Mouse (Mus musculus) hindbrain, embryonic 11.5 days (tissue): ENCODE measurements at regions not wholly inside any gene's neighbourhood (a gene's known extent, or its start where the extent isn't known, plus 50 kb on each side); places are given as distances from the start of the nearest gene placed in this dataset.

Experiments
- ATAC-seq: fragments of 200-750 bp; cut with Nextera tagmentation; 2 replicates; pipeline ENCODE4 v1.8.0; 2017; ENCODE audit warnings: mild to moderate bottlenecking, moderate TSS enrichment, moderate library complexity; ENCODE audit not compliant: low FRiP score
- DNase-seq: peaks from one replicate; pipeline ENCODE4 v3.0.0-alpha.2; 2015; ENCODE audit warnings: low spot score
- H3K27ac ChIP-seq: fragments of 300-500 bp; sonication (generic); 2 replicates; pipeline ENCODE4 v1.5.1; 2014; ENCODE audit warnings: mild to moderate bottlenecking, low read depth, low read length
- H3K27me3 ChIP-seq: fragments of 300-500 bp; sonication (generic); 2 replicates; pipeline ENCODE4 v1.6.1; 2014; ENCODE audit warnings: mild to moderate bottlenecking, low read length, moderate library complexity, mixed read lengths; ENCODE audit not compliant: control insufficient read depth, insufficient read depth
- H3K36me3 ChIP-seq: fragments of 300-500 bp; sonication (generic); 2 replicates; pipeline ENCODE4 v1.6.1; 2014; ENCODE audit warnings: mild to moderate bottlenecking, low read length, moderate library complexity, mixed read lengths; ENCODE audit not compliant: control insufficient read depth, insufficient read depth
- H3K4me1 ChIP-seq: fragments of 300-500 bp; sonication (generic); replicated peaks from 2 replicates; pipeline ENCODE4 v1.6.1; 2014; ENCODE audit warnings: low read length, mixed read lengths; ENCODE audit not compliant: control insufficient read depth, insufficient read depth
- H3K4me2 ChIP-seq: fragments of 300-500 bp; sonication (generic); replicated peaks from 2 replicates; pipeline ENCODE4 v1.6.1; 2014; ENCODE audit warnings: mild to moderate bottlenecking, low read depth, low read length
- H3K4me3 ChIP-seq: fragments of 300-500 bp; sonication (generic); 2 replicates; pipeline ENCODE4 v1.5.1; 2014; ENCODE audit warnings: low read depth, low read length
- H3K9ac ChIP-seq: fragments of 300-500 bp; sonication (generic); 2 replicates; pipeline ENCODE4 v1.6.1; 2014; ENCODE audit warnings: low read depth, low read length
- H3K9me3 ChIP-seq: fragments of 300-500 bp; sonication (generic); 2 replicates; pipeline ENCODE4 v1.6.1; 2016; ENCODE audit warnings: low read length; ENCODE audit not compliant: control insufficient read depth
- WGBS: fragments of 180-500 bp; shearing (Covaris S2); extraction: QIAGEN DNeasy Blood & Tissue Kit; methylation state at CpG from one replicate; pipeline ENCODE4 v1.1.7; 2014; 5-methylcytosine and 5-hydroxymethylcytosine counted together

GRCm38 (mm10) chr17:44398231-44398630, 209.8 kb downstream of the Clic5 start:
- H3K9ac ChIP-seq, result no peak overlapping the region
- DNase-seq, result no peak
- WGBS, result 52% methylated on average over 5 of the region's 5 CpGs
- no peak overlapping the region for H3K4me2 ChIP-seq
- ATAC-seq, result peak; percentile 47; the same call in 1 of the 2 replicates
- no peaks in the 10 kb centered on the region for H3K9me3 ChIP-seq
- no peak overlapping the region for H3K4me3 ChIP-seq
- no peaks in the 10 kb centered on the region; the same call in 1 of the 2 replicates for H3K27me3 ChIP-seq
- H3K36me3 ChIP-seq, result no peaks in the 10 kb centered on the region
- H3K4me1 ChIP-seq, result no peaks in the 10 kb centered on the region
- H3K27ac ChIP-seq, result no peak overlapping the region

- H3K4me2 ChIP-seq, result no peak overlapping the region
- DNase-seq (no peak), ATAC-seq (no peak)
- no peak overlapping the region for H3K9ac ChIP-seq
- H3K4me3 ChIP-seq, result no peak overlapping the region
- H3K27ac ChIP-seq, result no peak overlapping the region
- H3K4me1 ChIP-seq, result no peaks in the 10 kb centered on the region
- 83% methylated on average over 6 of the region's 6 CpGs for WGBS
- no peaks in the 10 kb centered on the region for H3K27me3 ChIP-seq
- H3K36me3 ChIP-seq, result no peaks in the 10 kb centered on the region
- H3K9me3 ChIP-seq, result no peaks in the 10 kb centered on the region
Measured at GRCm38 (mm10) chr17:44404923-44405322, 216.5 kb downstream of the Clic5 start.

- ATAC-seq (no peak), DNase-seq (no peak)
- WGBS, result 86% methylated on average over 2 of the region's 2 CpGs
- Histone ChIP-seq H3K27ac (no peak overlapping the region), H3K27me3 (no peaks in the 10 kb centered on the region), H3K4me3 (no peak overlapping the region), H3K4me1 (no peaks in the 10 kb centered on the region), H3K4me2 (no peak overlapping the region), H3K36me3 (no peaks in the 10 kb centered on the region), H3K9me3 (no peaks in the 10 kb centered on the region; the same call in 1 of the 2 replicates), H3K9ac (no peak overlapping the region)
Measured at GRCm38 (mm10) chr17:44410961-44411360, 222.6 kb downstream of the Clic5 start.

- WGBS, result 83% methylated on average over 11 of the region's 11 CpGs
- ATAC-seq, result no peak
Measured at GRCm38 (mm10) chr17:44418676-44419404, 230.5 kb downstream of the Clic5 start.

GRCm38 (mm10) chr17:44419405-44419729, 231.0 kb downstream of the Clic5 start:
- Histone ChIP-seq H3K36me3 (no peaks in the 10 kb centered on the region), H3K9me3 (no peaks in the 10 kb centered on the region; the same call in 1 of the 2 replicates), H3K4me1 (no peaks in the 10 kb centered on the region), H3K27me3 (no peaks in the 10 kb centered on the region), H3K4me2 (no peak overlapping the region), H3K27ac (no peak overlapping the region), H3K9ac (no peak overlapping the region), H3K4me3 (no peak overlapping the region)
- ATAC-seq (no peak), DNase-seq (no peak)
- WGBS, result 92% methylated on average over 7 of the region's 7 CpGs

More at GRCm38 (mm10) chr17:44418676-44419404, 230.5 kb downstream of the Clic5 start:
- H3K4me1 ChIP-seq, result no peaks in the 10 kb centered on the region
- no peaks in the 10 kb centered on the region for H3K36me3 ChIP-seq
- no peak overlapping the region for H3K4me3 ChIP-seq
- DNase-seq, result no peak
- no peak overlapping the region for H3K4me2 ChIP-seq
- no peak overlapping the region for H3K27ac ChIP-seq
- no peaks in the 10 kb centered on the region for H3K27me3 ChIP-seq
- H3K9ac ChIP-seq, result no peak overlapping the region
- H3K9me3 ChIP-seq, result no peaks in the 10 kb centered on the region; the same call in 1 of the 2 replicates

GRCm38 (mm10) chr17:44420098-44421070, 232.0 kb downstream of the Clic5 start:
- H3K27ac ChIP-seq, result no peak overlapping the region
- H3K9me3 ChIP-seq, result no peaks in the 10 kb centered on the region; the same call in 1 of the 2 replicates
- no peaks in the 10 kb centered on the region for H3K36me3 ChIP-seq
- no peaks in the 10 kb centered on the region for H3K27me3 ChIP-seq
- no peaks in the 10 kb centered on the region for H3K4me1 ChIP-seq
- DNase-seq (no peak), ATAC-seq (no peak)
- H3K9ac ChIP-seq, result no peak overlapping the region
- H3K4me2 ChIP-seq, result no peak overlapping the region
- 79% methylated on average over 9 of the region's 9 CpGs for WGBS
- no peak overlapping the region for H3K4me3 ChIP-seq

GRCm38 (mm10) chr17:44422161-44422560, 233.8 kb downstream of the Clic5 start:
- DNase-seq (no peak), ATAC-seq (no peak)
- H3K27me3 ChIP-seq, result no peaks in the 10 kb centered on the region
- H3K4me3 ChIP-seq, result no peak overlapping the region
- no peaks in the 10 kb centered on the region for H3K36me3 ChIP-seq
- no peak overlapping the region for H3K4me2 ChIP-seq
- no peaks in the 10 kb centered on the region for H3K4me1 ChIP-seq
- 88% methylated on average over 2 of the region's 2 CpGs for WGBS
- no peak overlapping the region for H3K27ac ChIP-seq
- H3K9me3 ChIP-seq, result no peaks in the 10 kb centered on the region
- H3K9ac ChIP-seq, result no peak overlapping the region

GRCm38 (mm10) chr17:44422865-44423264, 234.5 kb downstream of the Clic5 start:
- 73% methylated on average over 5 of the region's 5 CpGs for WGBS
- no peak overlapping the region for H3K9ac ChIP-seq
- no peak overlapping the region for H3K27ac ChIP-seq
- no peak overlapping the region for H3K4me3 ChIP-seq
- no peaks in the 10 kb centered on the region for H3K27me3 ChIP-seq
- no peak for DNase-seq
- no peak overlapping the region for H3K4me2 ChIP-seq
- no peaks in the 10 kb centered on the region for H3K9me3 ChIP-seq
- no peak for ATAC-seq
- H3K4me1 ChIP-seq, result no peaks in the 10 kb centered on the region
- H3K36me3 ChIP-seq, result no peaks in the 10 kb centered on the region
